Mouse (Mus musculus): ENCODE measurements around the gene Fdx1.

- TF ChIP-seq POLR2A (IDR thresholded peaks at IDR 0.05; ENCODE audit: low read depth, low read length), result no peak
- TF ChIP-seq CTCF (IDR thresholded peaks at IDR 0.05; ENCODE audit: borderline replicate concordance, insufficient read depth, low read length), result no peak
Measured at GRCm38 (mm10) chr9:51931997-51932396, 31.4 kb downstream of the Fdx1 start.
